Mouse (Mus musculus) small intestine, adult 2 months (tissue): ENCODE measurements around the gene Atf6.

Source experiments
- CTCF ChIP-seq: fragments of 200-500 bp; IDR thresholded peaks from 2 replicates; pipeline ENCODE4 v1.5.1; 2012; ENCODE audit warnings: low read depth, mild to moderate bottlenecking, control low read depth, inconsistent platforms, low read length, moderate library complexity, mixed read lengths; ENCODE audit not compliant: insufficient replicate concordance, insufficient read length; ENCODE audit errors: extremely low read depth
- POLR2A ChIP-seq: fragments of 200-500 bp; IDR thresholded peaks from 2 replicates; pipeline ENCODE4 v1.6.1; 2012; ENCODE audit warnings: low read depth, mild to moderate bottlenecking, control low read depth, inconsistent platforms, low read length, moderate library complexity

DNA sequence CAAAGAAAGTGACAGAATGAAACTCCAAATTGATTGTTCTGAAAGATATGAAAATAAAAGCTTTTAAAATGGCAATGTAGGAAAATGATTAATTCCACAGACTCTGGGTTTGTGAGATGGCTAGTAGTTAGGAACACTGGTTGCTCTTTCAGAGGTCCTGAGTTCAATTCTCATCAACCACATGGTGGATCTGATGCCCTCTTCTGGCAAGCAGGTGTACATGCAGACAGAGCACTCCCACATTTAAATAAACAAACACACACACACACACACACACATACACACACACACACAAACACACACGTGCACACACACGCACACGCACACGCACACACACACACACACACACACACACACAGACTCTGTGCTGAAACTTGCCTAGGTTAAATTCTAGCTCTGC lies 89.9 kb downstream of the Atf6 start:
- TF ChIP-seq CTCF (no peak), POLR2A (no peak)
